Mouse (Mus musculus) midbrain, postnatal 0 days (tissue): ENCODE measurements at regions not wholly inside any gene's neighbourhood (a gene's known extent, or its start where the extent isn't known, plus 50 kb on each side); places are given as distances from the start of the nearest gene placed in this dataset.
"Not testable (repeated sequence)": the region's sequence is repeated elsewhere in the genome, so short reads cannot be mapped to it uniquely, and the experiment has no call there.

ENCODE experiments used
- ATAC-seq: fragments of 200-750 bp; cut with Nextera tagmentation; 2 replicates; pipeline ENCODE4 v1.8.0; 2017; ENCODE audit warnings: moderate number of reproducible peaks, mild to moderate bottlenecking, moderate TSS enrichment, moderate library complexity; ENCODE audit not compliant: low FRiP score
- DNase-seq: peaks from one replicate; pipeline ENCODE4 v3.0.0-alpha.2; 2015; ENCODE audit warnings: low spot score
- H3K27ac ChIP-seq: fragments of 300-500 bp; sonication (generic); 2 replicates; pipeline ENCODE4 v1.5.1; 2014; ENCODE audit warnings: low read depth, mild to moderate bottlenecking, low read length, mixed read lengths
- H3K27me3 ChIP-seq: fragments of 300-500 bp; sonication (generic); 2 replicates; pipeline ENCODE4 v1.6.1; 2014; ENCODE audit warnings: low read length, control low read depth, mixed read lengths; ENCODE audit not compliant: insufficient read depth
- H3K36me3 ChIP-seq: fragments of 300-500 bp; sonication (generic); 2 replicates; pipeline ENCODE4 v1.6.1; 2014; ENCODE audit warnings: low read length, control low read depth, mixed read lengths; ENCODE audit not compliant: insufficient read depth
- H3K4me1 ChIP-seq: fragments of 300-500 bp; sonication (generic); 2 replicates; pipeline ENCODE4 v1.6.1; 2014; ENCODE audit warnings: mild to moderate bottlenecking, control low read depth, antibody characterized with exemption, low read length, mixed read lengths; ENCODE audit not compliant: insufficient read depth
- H3K4me2 ChIP-seq: fragments of 300-500 bp; sonication (generic); 2 replicates; pipeline ENCODE4 v1.6.1; 2014; ENCODE audit warnings: low read depth, mild to moderate bottlenecking, low read length, mixed read lengths; ENCODE audit not compliant: poor library complexity, severe bottlenecking
- H3K4me3 ChIP-seq: fragments of 300-500 bp; sonication (generic); 2 replicates; pipeline ENCODE4 v1.5.1; 2014; ENCODE audit warnings: low read depth, mild to moderate bottlenecking, low read length, moderate library complexity
- H3K9ac ChIP-seq: fragments of 300-500 bp; sonication (generic); replicated peaks from 2 replicates; pipeline ENCODE4 v1.6.1; 2014; ENCODE audit warnings: mild to moderate bottlenecking, low read length, moderate library complexity, mixed read lengths; ENCODE audit not compliant: poor library complexity, severe bottlenecking
- H3K9me3 ChIP-seq: fragments of 300-500 bp; sonication (generic); 2 replicates; pipeline ENCODE4 v1.6.1; 2016; ENCODE audit warnings: low read length, control low read depth
- CTCF ChIP-seq: IDR thresholded peaks from 2 replicates; pipeline ENCODE4 v1.5.1; 2016; ENCODE audit warnings: antibody characterized with exemption, mild to moderate bottlenecking
- WGBS: fragments of 180-500 bp; shearing (Covaris S2); extraction: QIAGEN DNeasy Blood & Tissue Kit; methylation state at CpG from one replicate; pipeline ENCODE4 v1.1.7; 2014; 5-methylcytosine and 5-hydroxymethylcytosine counted together

DNA sequence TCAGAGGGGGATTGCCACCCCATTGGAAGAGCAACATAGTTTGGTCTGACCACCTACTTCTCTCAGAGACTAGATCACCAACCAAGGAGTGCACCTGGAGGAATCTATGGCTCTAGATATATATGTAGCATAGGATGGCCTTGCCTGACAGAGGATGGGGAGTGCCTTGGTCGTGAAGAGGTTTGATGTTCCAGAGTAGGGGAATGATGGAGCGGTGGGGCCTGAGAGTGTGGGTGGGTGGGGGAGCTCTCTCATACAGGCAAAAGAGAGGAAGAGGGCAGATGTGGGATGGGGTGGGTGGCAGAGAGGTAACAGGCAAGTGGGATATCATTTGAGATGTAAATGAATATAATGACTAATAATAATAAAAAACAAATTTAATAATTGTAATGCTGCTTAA lies 874.0 kb downstream of the Amy2a5 start:
- H3K4me2 ChIP-seq: no peak overlapping the region
- no peaks in the 10 kb centered on the region for H3K27me3 ChIP-seq
- no peak overlapping the region for H3K4me3 ChIP-seq
- no peaks in the 10 kb centered on the region for H3K9me3 ChIP-seq
- H3K27ac ChIP-seq: no peak overlapping the region
- 89% methylated on average over 2 of the region's 2 CpGs for WGBS
- H3K9ac ChIP-seq: no peak overlapping the region
- TF ChIP-seq CTCF: no peak
- no peaks in the 10 kb centered on the region for H3K36me3 ChIP-seq
- DNase-seq (no peak), ATAC-seq (no peak)
- H3K4me1 ChIP-seq: no peaks in the 10 kb centered on the region

DNA sequence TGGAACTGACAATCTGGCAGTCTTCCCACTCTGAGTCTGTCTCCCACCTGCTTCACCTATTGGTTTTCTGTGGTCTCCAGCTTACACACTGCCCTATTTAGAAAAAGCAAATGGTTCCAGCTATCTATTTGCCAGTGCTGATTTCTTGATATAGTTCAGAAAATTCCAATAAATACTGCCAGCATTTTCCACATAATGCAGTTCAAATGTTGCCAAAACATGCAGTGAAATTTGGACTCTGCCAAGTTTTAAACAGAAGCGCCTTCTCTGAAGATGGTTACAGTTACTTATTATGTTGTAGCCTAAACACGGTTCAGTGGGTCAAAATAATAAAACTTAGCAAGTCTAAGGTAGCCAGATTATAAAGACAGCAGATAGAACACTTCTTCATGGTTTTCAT lies 912.8 kb downstream of the Amy2a5 start:
- H3K27me3 ChIP-seq: no peaks in the 10 kb centered on the region
- no peaks in the 10 kb centered on the region for H3K9me3 ChIP-seq
- no peak overlapping the region for H3K4me3 ChIP-seq
- no peak overlapping the region for H3K9ac ChIP-seq
- no peak for ATAC-seq
- 74% methylated on average over 2 of the region's 2 CpGs for WGBS
- H3K4me1 ChIP-seq: no peaks in the 10 kb centered on the region
- no peak for TF ChIP-seq CTCF
- no peak overlapping the region for H3K27ac ChIP-seq
- DNase-seq: peak; percentile 27
- H3K4me2 ChIP-seq: no peak overlapping the region
- no peaks in the 10 kb centered on the region for H3K36me3 ChIP-seq

DNA sequence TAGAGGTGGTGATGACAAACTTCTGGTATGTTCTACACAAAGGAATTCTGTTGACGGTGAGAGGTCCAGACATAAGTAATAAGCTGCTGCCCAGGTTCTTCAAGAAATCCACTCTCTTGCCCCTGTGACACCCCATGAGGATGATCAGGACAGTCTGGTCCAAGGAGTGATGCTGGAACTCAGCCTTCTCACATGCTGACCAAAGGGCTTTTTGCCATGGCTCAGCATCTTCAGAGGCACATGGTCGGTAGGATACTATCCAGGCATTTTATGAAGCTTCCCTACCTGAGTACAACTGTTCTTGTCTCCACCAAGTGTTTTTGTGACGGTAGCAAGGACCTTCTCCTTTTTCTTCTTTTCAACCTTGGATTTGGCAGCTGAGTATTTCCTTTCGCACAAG lies 927.5 kb downstream of the Amy2a5 start:
- DNase-seq (no peak), ATAC-seq (no peak)
- TF ChIP-seq CTCF: no peak
- H3K4me3 ChIP-seq: no peak overlapping the region
- no peak overlapping the region for H3K4me2 ChIP-seq
- H3K27ac ChIP-seq: no peak overlapping the region
- no peak overlapping the region for H3K9ac ChIP-seq
- WGBS: 91% methylated on average over 4 of the region's 4 CpGs
- no peaks in the 10 kb centered on the region for H3K9me3 ChIP-seq
- no peaks in the 10 kb centered on the region for H3K4me1 ChIP-seq
- H3K36me3 ChIP-seq: no peaks in the 10 kb centered on the region
- no peaks in the 10 kb centered on the region for H3K27me3 ChIP-seq

DNA sequence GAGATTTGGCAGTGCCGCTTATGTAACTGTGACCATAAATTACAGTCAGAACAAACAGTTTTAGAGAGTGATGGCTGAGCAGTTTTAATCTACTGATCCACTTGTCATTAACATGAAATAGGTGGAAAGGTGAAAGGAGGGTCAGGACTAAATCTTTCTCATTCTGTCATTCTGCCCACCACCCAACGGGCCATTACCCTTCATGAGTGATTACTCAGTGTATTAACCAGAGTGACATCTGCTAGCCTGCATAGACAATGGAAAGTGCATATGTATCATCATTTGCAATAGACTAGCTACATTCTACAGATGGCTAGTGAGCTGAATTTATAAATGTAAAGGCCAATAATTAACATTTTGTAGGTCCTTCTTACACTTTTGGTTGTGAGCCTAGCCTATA lies 933.3 kb downstream of the Amy2a5 start:
- ATAC-seq (no peak), DNase-seq (peak; percentile 5)
- TF ChIP-seq CTCF: no peak
- no peaks in the 10 kb centered on the region for H3K36me3 ChIP-seq
- H3K9ac ChIP-seq: no peak overlapping the region
- no peak overlapping the region for H3K27ac ChIP-seq
- H3K4me3 ChIP-seq: no peak overlapping the region
- no peaks in the 10 kb centered on the region for H3K27me3 ChIP-seq
- no peaks in the 10 kb centered on the region for H3K9me3 ChIP-seq
- H3K4me1 ChIP-seq: no peaks in the 10 kb centered on the region
- no peak overlapping the region for H3K4me2 ChIP-seq
- 76% methylated on average over 2 of the region's 2 CpGs for WGBS

DNA sequence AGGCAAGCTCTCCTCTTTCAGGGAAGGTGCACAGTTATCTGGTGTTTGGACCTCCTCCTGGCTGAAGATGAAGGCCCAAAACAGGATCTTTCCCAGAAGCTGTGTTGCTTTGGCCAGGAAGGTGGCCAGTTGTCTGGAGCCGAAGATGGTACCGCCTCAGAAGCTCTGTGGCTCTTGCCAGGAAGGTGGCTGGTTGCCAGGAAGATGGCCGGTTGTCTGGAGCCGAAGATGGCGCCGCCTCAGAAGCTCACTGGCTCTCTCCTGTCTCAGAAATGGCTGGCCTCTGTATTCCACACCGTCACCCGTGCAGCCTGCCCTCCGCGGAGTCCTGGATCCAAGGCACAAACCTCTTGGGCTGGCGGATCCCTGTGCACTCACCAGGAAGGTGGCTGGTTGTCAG lies 937.4 kb downstream of the Amy2a5 start:
- H3K4me3 ChIP-seq, ATAC-seq, H3K4me1 ChIP-seq, H3K27me3 ChIP-seq, H3K9me3 ChIP-seq, H3K36me3 ChIP-seq, H3K27ac ChIP-seq, H3K9ac ChIP-seq, H3K4me2 ChIP-seq, DNase-seq: not testable (repeated sequence)
- 93% methylated on average over 11 of the region's 11 CpGs for WGBS

DNA sequence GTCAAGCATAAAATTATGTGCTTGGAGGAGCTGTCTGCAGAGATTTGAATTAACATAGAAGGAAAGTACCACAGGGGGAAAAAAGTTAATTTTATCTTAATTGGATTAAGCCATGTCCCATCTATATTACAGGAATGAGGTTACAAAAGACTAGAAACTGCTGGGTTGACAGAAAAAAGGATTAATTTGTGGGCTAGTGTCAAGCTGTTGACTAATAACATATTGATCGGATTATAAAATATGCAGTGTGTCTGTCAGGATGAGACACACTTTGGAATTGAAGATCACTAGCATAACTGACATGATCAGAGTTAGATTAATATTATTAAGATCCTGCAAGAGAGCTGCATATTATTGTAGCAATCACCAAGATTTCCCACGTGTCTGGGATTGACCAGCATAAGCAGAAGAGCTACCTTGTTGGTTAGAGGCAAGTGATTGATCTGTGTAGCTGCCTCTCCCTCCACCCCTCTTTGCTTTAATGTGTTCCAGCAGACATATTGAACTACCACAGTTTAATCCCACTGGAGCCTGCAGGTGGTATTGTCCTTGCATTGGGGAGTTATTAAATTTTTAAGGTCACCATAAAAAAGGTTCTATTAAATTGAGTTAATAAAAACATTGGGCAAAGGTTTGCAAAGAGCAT lies 979.7 kb downstream of the Amy2a5 start:
- ATAC-seq: no peak
- WGBS: 50% methylated on average over 2 of the region's 2 CpGs

More for the DNA sequence above, 979.7 kb downstream of the Amy2a5 start:
- H3K9ac ChIP-seq: no peak overlapping the region
- H3K9me3 ChIP-seq: no peaks in the 10 kb centered on the region
- no peaks in the 10 kb centered on the region for H3K4me1 ChIP-seq
- H3K36me3 ChIP-seq: no peaks in the 10 kb centered on the region
- H3K27ac ChIP-seq: no peak overlapping the region
- H3K27me3 ChIP-seq: no peaks in the 10 kb centered on the region
- no peak overlapping the region for H3K4me3 ChIP-seq
- no peak for DNase-seq
- TF ChIP-seq CTCF: no peak
- H3K4me2 ChIP-seq: no peak overlapping the region
